Mouse (Mus musculus) heart, postnatal 0 days (tissue): ENCODE data around the gene Cfap97. TPM values are rescaled to one million over a fixed set of nuclear protein-coding genes. Genes with fewer than 3 reads are reported as not detected.
"Not testable (repeated sequence)": the region's sequence is repeated elsewhere in the genome, so short reads cannot be mapped to it uniquely, and the experiment has no call there.

Experiments used
- ATAC-seq: fragments of 200-750 bp; cut with Nextera tagmentation; 2 replicates; pipeline ENCODE4 v1.8.0; 2017; ENCODE audit warnings: low read depth, moderate number of reproducible peaks, moderate library complexity; ENCODE audit not compliant: insufficient read depth
- DNase-seq: peaks from one replicate; pipeline ENCODE4 v3.0.0-alpha.2; 2016; ENCODE audit warnings: low spot score
- H3K27ac ChIP-seq: fragments of 300-500 bp; sonication (generic); 2 replicates; pipeline ENCODE4 v1.5.1; 2014; ENCODE audit warnings: low read depth, mild to moderate bottlenecking
- H3K27me3 ChIP-seq: fragments of 300-500 bp; sonication (generic); 2 replicates; pipeline ENCODE4 v1.6.1; 2014; ENCODE audit warnings: low read length, mixed read lengths; ENCODE audit not compliant: control insufficient read depth, insufficient read depth
- H3K36me3 ChIP-seq: fragments of 300-500 bp; sonication (generic); replicated peaks from 2 replicates; pipeline ENCODE4 v1.6.1; 2014; ENCODE audit warnings: low read length, mixed read lengths; ENCODE audit not compliant: control insufficient read depth, insufficient read depth
- H3K4me1 ChIP-seq: fragments of 300-500 bp; sonication (generic); 2 replicates; pipeline ENCODE4 v1.6.1; 2014; ENCODE audit warnings: antibody characterized with exemption; ENCODE audit not compliant: control insufficient read depth, insufficient read depth
- H3K4me2 ChIP-seq: fragments of 300-500 bp; sonication (generic); 2 replicates; pipeline ENCODE4 v1.6.1; 2014; ENCODE audit warnings: low read depth, mild to moderate bottlenecking, low read length, moderate library complexity
- H3K4me3 ChIP-seq: fragments of 300-500 bp; sonication (generic); 2 replicates; pipeline ENCODE4 v1.5.1; 2014; ENCODE audit warnings: low read depth, low read length
- H3K9ac ChIP-seq: fragments of 300-500 bp; sonication (generic); replicated peaks from 2 replicates; pipeline ENCODE4 v1.6.1; 2014; ENCODE audit warnings: low read depth, low read length, mixed read lengths
- H3K9me3 ChIP-seq: fragments of 300-500 bp; sonication (generic); replicated peaks from 2 replicates; pipeline ENCODE4 v1.6.1; 2016; ENCODE audit warnings: low read length; ENCODE audit not compliant: control insufficient read depth
- CTCF ChIP-seq: IDR thresholded peaks from 2 replicates; pipeline ENCODE4 v1.5.1; 2016; ENCODE audit warnings: antibody characterized with exemption, control low read depth, low read depth
- EP300 ChIP-seq: IDR thresholded peaks from 2 replicates; pipeline ENCODE4 v1.6.1; 2016; ENCODE audit warnings: antibody characterized with exemption, low read depth
- WGBS: fragments of 180-500 bp; shearing (Covaris S2); extraction: QIAGEN DNeasy Blood & Tissue Kit; methylation state at CpG from one replicate; pipeline ENCODE4 v1.1.7; 2014; 5-methylcytosine and 5-hydroxymethylcytosine counted together
- polyA plus RNA-seq: library from polyadenylated mRNA; unstranded; fragments of >200 nt; fragmentation: Nextera tagmentation; extraction: Ambion mirVana; gene quantifications from 2 replicates; pipeline ENCODE4 v1.2.1, GENCODE M21; 2015
- total RNA-seq: library from RNA; depleted of rRNA; stranded (reverse); fragments of >200 nt; gene quantifications from 2 replicates; pipeline ENCODE4 v1.2.3, GENCODE M21; 2014; ENCODE audit warnings: low replicate concordance

The Cfap97 gene
- total and polyA plus RNA-seq, 2 experiments from 2014 or later, result 14.8 to 22.0 TPM

GRCm38 (mm10) chr8:46213971-46214480 lies 62.5 kb downstream of the Cfap97 start:
- H3K27ac ChIP-seq, result 0 out of 2 replicates have a peak overlapping the region, but pooled peaks have one; percentile 26
- TF ChIP-seq EP300, result no peak
- TF ChIP-seq CTCF, result no peak
- no peak for DNase-seq
- peaks cover 23% of the 10 kb centered on the region for H3K4me1 ChIP-seq
- no peak overlapping the region for H3K4me2 ChIP-seq
- peaks cover 9% of the 10 kb centered on the region for H3K36me3 ChIP-seq
- H3K9me3 ChIP-seq, result no peaks in the 10 kb centered on the region
- 87% methylated on average over 2 of the region's 2 CpGs for WGBS
- no peak overlapping the region for H3K4me3 ChIP-seq
- H3K27me3 ChIP-seq, result no peaks in the 10 kb centered on the region
- H3K9ac ChIP-seq, result no peak overlapping the region
- ATAC-seq, result no peak

GRCm38 (mm10) chr8:46216838-46217237 lies 65.3 kb downstream of the Cfap97 start:
- peak overlapping the region; percentile 81 for H3K27ac ChIP-seq

GRCm38 (mm10) chr8:46220566-46220965 lies 69.0 kb downstream of the Cfap97 start:
- TF ChIP-seq EP300, result no peak
- no peak for TF ChIP-seq CTCF
- 47% methylated on average over 3 of the region's 3 CpGs for WGBS
- peak overlapping the region; percentile 87 for H3K27ac ChIP-seq

More at GRCm38 (mm10) chr8:46216838-46217237, 65.3 kb downstream of the Cfap97 start:
- WGBS, result 2% methylated on average over 14 of the region's 14 CpGs
- ATAC-seq (peak; percentile 97), DNase-seq (peak; percentile 95)
- no peaks in the 10 kb centered on the region for H3K36me3 ChIP-seq
- no peaks in the 10 kb centered on the region for H3K27me3 ChIP-seq
- H3K4me1 ChIP-seq, result peaks cover 30% of the 10 kb centered on the region
- H3K9me3 ChIP-seq, result no peaks in the 10 kb centered on the region
- peak overlapping the region; percentile 20 for H3K4me3 ChIP-seq
- H3K4me2 ChIP-seq, result peak overlapping the region; percentile 54
- peak overlapping the region; percentile 5 for H3K9ac ChIP-seq
- TF ChIP-seq EP300 (peak; percentile 99), CTCF (no peak)

GRCm38 (mm10) chr8:46225501-46225900 lies 73.9 kb downstream of the Cfap97 start:
- H3K27ac ChIP-seq, result peak overlapping the region; percentile 49; the same call in 1 of the 2 replicates
- H3K9me3 ChIP-seq, result no peaks in the 10 kb centered on the region
- DNase-seq (peak; percentile 53), ATAC-seq (peak; percentile 22; the same call in 1 of the 2 replicates)
- H3K9ac ChIP-seq, result no peak overlapping the region
- no peak overlapping the region for H3K4me2 ChIP-seq
- no peak overlapping the region for H3K4me3 ChIP-seq
- TF ChIP-seq EP300 (no peak), CTCF (no peak)
- WGBS, result 38% methylated on average over 3 of the region's 3 CpGs
- peaks cover 6% of the 10 kb centered on the region for H3K4me1 ChIP-seq
- no peaks in the 10 kb centered on the region for H3K36me3 ChIP-seq
- H3K27me3 ChIP-seq, result no peaks in the 10 kb centered on the region

More at GRCm38 (mm10) chr8:46220566-46220965, 69.0 kb downstream of the Cfap97 start:
- Histone ChIP-seq H3K27me3 (no peaks in the 10 kb centered on the region), H3K9me3 (no peaks in the 10 kb centered on the region), H3K4me3 (no peak overlapping the region), H3K4me1 (peaks cover 9% of the 10 kb centered on the region), H3K9ac (no peak overlapping the region; the same call in 1 of the 2 replicates), H3K4me2 (no peak overlapping the region), H3K36me3 (no peaks in the 10 kb centered on the region)
- DNase-seq (peak; percentile 82), ATAC-seq (peak; percentile 40; the same call in 1 of the 2 replicates)

- DNase-seq (peak; percentile 72), ATAC-seq (peak; percentile 87)
- H3K4me1 ChIP-seq, result no peaks in the 10 kb centered on the region
- H3K27me3 ChIP-seq, result no peaks in the 10 kb centered on the region
- H3K4me3 ChIP-seq, result no peak overlapping the region
- H3K36me3 ChIP-seq, result no peaks in the 10 kb centered on the region
- H3K9ac ChIP-seq, result no peak overlapping the region
- 27% methylated on average over 5 of the region's 5 CpGs for WGBS
- peak overlapping the region; percentile 49 for H3K27ac ChIP-seq
- no peaks in the 10 kb centered on the region for H3K9me3 ChIP-seq
- TF ChIP-seq EP300, result peak; percentile 69; the same call in 1 of the 2 replicates
- TF ChIP-seq CTCF, result no peak
- H3K4me2 ChIP-seq, result no peak overlapping the region
Observed at GRCm38 (mm10) chr8:46226622-46227021, 75.1 kb downstream of the Cfap97 start.

- not testable (repeated sequence) for H3K27ac ChIP-seq, ATAC-seq, H3K4me3 ChIP-seq, H3K9ac ChIP-seq, H3K27me3 ChIP-seq, H3K9me3 ChIP-seq, DNase-seq, H3K4me2 ChIP-seq, H3K36me3 ChIP-seq
- H3K4me1 ChIP-seq, result peaks cover 11% of the 10 kb centered on the region
- WGBS, result 81% methylated on average over 7 of the region's 7 CpGs
Observed at GRCm38 (mm10) chr8:46231968-46232367, 80.4 kb downstream of the Cfap97 start.
